Mouse (Mus musculus): Measurements from ENCODE around the gene Ezh2. TPM values are rescaled to one million over a fixed set of nuclear protein-coding genes. Genes with fewer than 3 reads are reported as not detected.

Ezh2 gene
- polyA plus RNA-seq, 1 experiment from 2014 or later, result 216 TPM

- Histone ChIP-seq H3K9me3 (ENCODE audit: control insufficient read depth, low read length) (no peaks in the 10 kb centered on the region), H3K27me3 (ENCODE audit: control insufficient read depth, insufficient read depth, low read length) (no peaks in the 10 kb centered on the region), H3K4me1 (replicated peaks; ENCODE audit: control insufficient read depth, insufficient read depth, low read length) (no peaks in the 10 kb centered on the region), H3K27ac (ENCODE audit: low read depth, low read length) (no peak overlapping the region), H3K4me3 (ENCODE audit: low read depth, low read length) (no peak overlapping the region), H3K9ac (ENCODE audit: low read length) (no peak overlapping the region), H3K36me3 (ENCODE audit: control insufficient read depth, insufficient read depth, low read length) (peaks cover 26% of the 10 kb centered on the region; the same call in 1 of the 2 replicates), H3K4me2 (ENCODE audit: low read depth, low read length, severe bottlenecking) (no peak overlapping the region)
- no peak for DNase-seq (ENCODE audit: low spot score)
- ATAC-seq (replicated peaks; ENCODE audit: low FRiP score), result no peak
- 79% methylated on average over 2 of the region's 2 CpGs for WGBS
Measured at GRCm38 (mm10) chr6:47527129-47527528, 68.0 kb downstream of the Ezh2 start.

GRCm38 (mm10) chr6:47526446-47526845, 68.7 kb downstream of the Ezh2 start:
- no peak overlapping the region for H3K9ac ChIP-seq (ENCODE audit: low read length)
- H3K9me3 ChIP-seq (ENCODE audit: control insufficient read depth, low read length), result no peaks in the 10 kb centered on the region
- peaks cover 22% of the 10 kb centered on the region; the same call in 1 of the 2 replicates for H3K36me3 ChIP-seq (ENCODE audit: control insufficient read depth, insufficient read depth, low read length)
- no peak overlapping the region for H3K4me3 ChIP-seq (ENCODE audit: low read depth, low read length)
- H3K4me1 ChIP-seq (replicated peaks; ENCODE audit: control insufficient read depth, insufficient read depth, low read length), result no peaks in the 10 kb centered on the region
- H3K4me2 ChIP-seq (ENCODE audit: low read depth, low read length, severe bottlenecking), result no peak overlapping the region
- DNase-seq (ENCODE audit: low spot score), result no peak
- no peak overlapping the region for H3K27ac ChIP-seq (ENCODE audit: low read depth, low read length)
- H3K27me3 ChIP-seq (ENCODE audit: control insufficient read depth, insufficient read depth, low read length), result no peaks in the 10 kb centered on the region
- ATAC-seq (replicated peaks; ENCODE audit: low FRiP score), result peak; percentile 2; the same call in 1 of the 2 replicates
- WGBS, result 86% methylated on average over 4 of the region's 4 CpGs

- Histone ChIP-seq H3K9ac (ENCODE audit: low read length) (no peak overlapping the region), H3K9me3 (ENCODE audit: control insufficient read depth, low read length) (no peaks in the 10 kb centered on the region), H3K27me3 (ENCODE audit: control insufficient read depth, insufficient read depth, low read length) (no peaks in the 10 kb centered on the region), H3K4me3 (ENCODE audit: low read depth, low read length) (no peak overlapping the region), H3K4me1 (replicated peaks; ENCODE audit: control insufficient read depth, insufficient read depth, low read length) (no peaks in the 10 kb centered on the region), H3K36me3 (ENCODE audit: control insufficient read depth, insufficient read depth, low read length) (peaks cover 18% of the 10 kb centered on the region; the same call in 1 of the 2 replicates), H3K27ac (ENCODE audit: low read depth, low read length) (no peak overlapping the region), H3K4me2 (ENCODE audit: low read depth, low read length, severe bottlenecking) (no peak overlapping the region)
- 89% methylated on average over 2 of the region's 2 CpGs for WGBS
- ATAC-seq (replicated peaks; ENCODE audit: low FRiP score) (no peak), DNase-seq (ENCODE audit: low spot score) (no peak)
Measured at GRCm38 (mm10) chr6:47525041-47525440, 70.1 kb downstream of the Ezh2 start.

- no peak overlapping the region for H3K4me2 ChIP-seq (ENCODE audit: low read depth, low read length, severe bottlenecking)
Measured at GRCm38 (mm10) chr6:47522431-47522830, 72.7 kb downstream of the Ezh2 start.

GRCm38 (mm10) chr6:47520030-47520429, 75.1 kb downstream of the Ezh2 start:
- ATAC-seq (replicated peaks; ENCODE audit: low FRiP score) (no peak), DNase-seq (ENCODE audit: low spot score) (no peak)
- Histone ChIP-seq H3K27me3 (ENCODE audit: control insufficient read depth, insufficient read depth, low read length) (no peaks in the 10 kb centered on the region), H3K9me3 (ENCODE audit: control insufficient read depth, low read length) (no peaks in the 10 kb centered on the region), H3K36me3 (ENCODE audit: control insufficient read depth, insufficient read depth, low read length) (peaks cover 14% of the 10 kb centered on the region; the same call in 1 of the 2 replicates), H3K4me1 (replicated peaks; ENCODE audit: control insufficient read depth, insufficient read depth, low read length) (no peaks in the 10 kb centered on the region), H3K27ac (ENCODE audit: low read depth, low read length) (no peak overlapping the region), H3K9ac (ENCODE audit: low read length) (no peak overlapping the region), H3K4me3 (ENCODE audit: low read depth, low read length) (no peak overlapping the region), H3K4me2 (ENCODE audit: low read depth, low read length, severe bottlenecking) (no peak overlapping the region)
- 86% methylated on average over 2 of the region's 2 CpGs for WGBS

More at GRCm38 (mm10) chr6:47522431-47522830, 72.7 kb downstream of the Ezh2 start:
- Histone ChIP-seq H3K4me1 (replicated peaks; ENCODE audit: control insufficient read depth, insufficient read depth, low read length) (no peaks in the 10 kb centered on the region), H3K27me3 (ENCODE audit: control insufficient read depth, insufficient read depth, low read length) (no peaks in the 10 kb centered on the region), H3K9ac (ENCODE audit: low read length) (no peak overlapping the region), H3K4me3 (ENCODE audit: low read depth, low read length) (no peak overlapping the region), H3K36me3 (ENCODE audit: control insufficient read depth, insufficient read depth, low read length) (peaks cover 14% of the 10 kb centered on the region; the same call in 1 of the 2 replicates), H3K9me3 (ENCODE audit: control insufficient read depth, low read length) (no peaks in the 10 kb centered on the region), H3K27ac (ENCODE audit: low read depth, low read length) (no peak overlapping the region)
- no peak for DNase-seq (ENCODE audit: low spot score)
- ATAC-seq (replicated peaks; ENCODE audit: low FRiP score), result no peak
- 94% methylated on average over 3 of the region's 3 CpGs for WGBS

- no peak for DNase-seq (ENCODE audit: low spot score)
- no peak overlapping the region for H3K4me2 ChIP-seq (ENCODE audit: low read depth, low read length, severe bottlenecking)
- no peaks in the 10 kb centered on the region for H3K4me1 ChIP-seq (replicated peaks; ENCODE audit: control insufficient read depth, insufficient read depth, low read length)
- H3K4me3 ChIP-seq (ENCODE audit: low read depth, low read length), result no peak overlapping the region
- 95% methylated on average over 4 of the region's 4 CpGs for WGBS
- H3K9ac ChIP-seq (ENCODE audit: low read length), result no peak overlapping the region
- no peaks in the 10 kb centered on the region for H3K27me3 ChIP-seq (ENCODE audit: control insufficient read depth, insufficient read depth, low read length)
- H3K27ac ChIP-seq (ENCODE audit: low read depth, low read length), result no peak overlapping the region
- no peaks in the 10 kb centered on the region for H3K36me3 ChIP-seq (ENCODE audit: control insufficient read depth, insufficient read depth, low read length)
- ATAC-seq (replicated peaks; ENCODE audit: low FRiP score), result no peak
- H3K9me3 ChIP-seq (ENCODE audit: control insufficient read depth, low read length), result no peaks in the 10 kb centered on the region
Measured at GRCm38 (mm10) chr6:47494562-47494961, 100.6 kb downstream of the Ezh2 start.

GRCm38 (mm10) chr6:47482027-47482426, 113.1 kb downstream of the Ezh2 start:
- H3K4me3 ChIP-seq (ENCODE audit: low read depth, low read length), result no peak overlapping the region
- no peaks in the 10 kb centered on the region for H3K4me1 ChIP-seq (replicated peaks; ENCODE audit: control insufficient read depth, insufficient read depth, low read length)
- H3K27ac ChIP-seq (ENCODE audit: low read depth, low read length), result no peak overlapping the region
- DNase-seq (ENCODE audit: low spot score) (no peak), ATAC-seq (replicated peaks; ENCODE audit: low FRiP score) (no peak)
- no peaks in the 10 kb centered on the region for H3K27me3 ChIP-seq (ENCODE audit: control insufficient read depth, insufficient read depth, low read length)
- no peak overlapping the region for H3K4me2 ChIP-seq (ENCODE audit: low read depth, low read length, severe bottlenecking)
- H3K36me3 ChIP-seq (ENCODE audit: control insufficient read depth, insufficient read depth, low read length), result no peaks in the 10 kb centered on the region
- WGBS, result 91% methylated on average over 1 of the region's 1 CpGs
- H3K9me3 ChIP-seq (ENCODE audit: control insufficient read depth, low read length), result no peaks in the 10 kb centered on the region
- no peak overlapping the region for H3K9ac ChIP-seq (ENCODE audit: low read length)

Other genes with a start within 250 kb of the Ezh2 start
- 221 and 234 TPM in 2 replicates for gene Cul1, start 141.9 kb downstream of the Ezh2 start, polyA plus RNA-seq (2014; fragmentation: Nextera tagmentation; extraction: Ambion mirVana)
- 252 and 255 TPM in 2 replicates for gene Pdia4, start 218.1 kb upstream of the Ezh2 start, polyA plus RNA-seq (2014; fragmentation: Nextera tagmentation; extraction: Ambion mirVana)
- 7.3 and 7.6 TPM in 2 replicates for gene Zfp786, start 235.5 kb upstream of the Ezh2 start, polyA plus RNA-seq (2014; fragmentation: Nextera tagmentation; extraction: Ambion mirVana)
- gene Zfp398, start 240.3 kb upstream of the Ezh2 start, polyA plus RNA-seq (2014; fragmentation: Nextera tagmentation; extraction: Ambion mirVana), result 9.2 and 11.3 TPM in 2 replicates

All from forebrain, embryonic 11.5 days (tissue).